Mouse (Mus musculus) urinary bladder, adult 18-20 months (tissue): ENCODE data around the gene Clec4f.
"Not testable (repeated sequence)": the region's sequence is repeated elsewhere in the genome, so short reads cannot be mapped to it uniquely, and the experiment has no call there.

Experiments used
- DNase-seq, 2 experiments: peaks; one replicate each; pipeline ENCODE4 v3.0.0; 2022; ENCODE audit warnings: low spot score in 2 of 2, mixed read lengths in 2 of 2

Gene Clec4f

DNA sequence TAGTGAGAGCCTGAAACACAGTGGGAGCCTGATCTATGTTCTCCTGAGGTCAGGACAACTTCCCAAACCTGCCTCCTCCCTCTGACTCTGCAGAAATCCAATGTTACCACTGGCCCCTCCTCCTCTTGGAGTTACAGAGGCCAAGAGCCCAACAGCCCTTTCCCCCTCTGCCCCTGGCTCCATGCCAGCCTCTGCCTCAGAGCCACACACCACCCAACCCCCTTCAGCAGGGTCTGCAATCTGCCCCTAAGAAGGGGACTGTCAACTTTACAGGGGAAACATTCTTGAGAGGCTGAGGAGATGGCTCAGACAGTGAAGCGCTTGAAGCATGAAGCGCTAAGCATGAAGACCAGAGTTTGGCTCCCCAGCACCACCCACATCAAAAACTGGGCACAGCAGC, at the start of gene Clec4f:
Clec4f (minus strand) TSS at position 101 of the 400 bp plus-strand sequence.
- DNase-seq, result no peak

DNA sequence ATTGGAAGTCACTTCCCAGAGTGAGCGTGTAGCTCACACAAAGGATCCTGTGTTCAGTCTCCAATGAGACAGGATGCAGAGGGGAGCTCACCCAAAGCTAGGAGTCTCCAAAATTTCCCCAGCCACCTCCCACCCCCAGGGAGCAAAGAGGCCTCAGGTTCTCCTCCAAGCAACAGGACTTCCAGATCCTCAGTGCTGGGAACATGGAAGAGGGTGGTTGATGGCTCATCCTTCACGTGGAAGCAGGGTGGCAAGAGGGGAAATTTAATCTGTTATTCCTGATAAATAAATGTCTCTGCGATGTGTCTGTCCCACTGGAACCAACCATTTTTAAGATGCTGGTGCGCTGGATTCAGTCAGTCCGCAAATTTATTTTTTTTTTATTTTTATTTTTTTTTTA, 48.7 kb upstream of the Clec4f start:
- no peak for DNase-seq

DNA sequence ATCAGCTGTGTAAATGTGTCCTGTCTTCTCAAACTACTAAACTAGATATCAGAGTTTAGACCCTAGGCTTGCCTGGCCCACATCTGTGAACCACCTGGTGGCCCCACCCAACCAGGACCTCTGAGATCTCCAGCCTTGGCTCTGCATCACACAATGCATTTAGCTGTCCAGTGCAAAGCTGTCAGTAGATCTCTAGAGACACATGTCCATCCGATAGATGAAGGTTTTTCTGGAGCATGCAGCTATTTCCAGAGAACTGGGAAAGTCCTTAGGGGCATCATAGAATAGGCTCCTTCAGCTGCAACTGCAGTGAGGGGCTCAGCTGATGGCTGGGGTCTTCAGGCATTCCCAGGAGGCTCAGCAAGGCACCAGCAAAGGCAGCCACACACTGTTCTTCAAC, 48.3 kb upstream of the Clec4f start:
- no peak for DNase-seq

DNA sequence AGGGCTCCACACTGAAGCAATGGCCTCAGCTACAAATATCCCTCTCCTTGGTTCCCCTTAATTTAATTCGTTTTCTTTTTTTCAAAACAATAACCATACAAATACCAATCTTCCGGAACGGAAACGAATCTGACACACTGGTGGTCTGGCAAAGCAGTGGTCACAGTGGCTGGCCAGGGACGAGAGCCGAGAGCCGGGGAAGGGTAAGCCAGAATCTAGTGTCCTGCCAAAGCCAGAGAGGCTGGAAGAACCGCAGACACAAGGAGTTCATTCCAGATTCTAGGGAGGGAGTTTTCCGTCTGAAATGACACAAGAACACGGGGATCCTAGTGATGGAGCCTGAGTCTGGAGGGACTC, 47.7 kb upstream of the Clec4f start:
- DNase-seq, result no peak

DNA sequence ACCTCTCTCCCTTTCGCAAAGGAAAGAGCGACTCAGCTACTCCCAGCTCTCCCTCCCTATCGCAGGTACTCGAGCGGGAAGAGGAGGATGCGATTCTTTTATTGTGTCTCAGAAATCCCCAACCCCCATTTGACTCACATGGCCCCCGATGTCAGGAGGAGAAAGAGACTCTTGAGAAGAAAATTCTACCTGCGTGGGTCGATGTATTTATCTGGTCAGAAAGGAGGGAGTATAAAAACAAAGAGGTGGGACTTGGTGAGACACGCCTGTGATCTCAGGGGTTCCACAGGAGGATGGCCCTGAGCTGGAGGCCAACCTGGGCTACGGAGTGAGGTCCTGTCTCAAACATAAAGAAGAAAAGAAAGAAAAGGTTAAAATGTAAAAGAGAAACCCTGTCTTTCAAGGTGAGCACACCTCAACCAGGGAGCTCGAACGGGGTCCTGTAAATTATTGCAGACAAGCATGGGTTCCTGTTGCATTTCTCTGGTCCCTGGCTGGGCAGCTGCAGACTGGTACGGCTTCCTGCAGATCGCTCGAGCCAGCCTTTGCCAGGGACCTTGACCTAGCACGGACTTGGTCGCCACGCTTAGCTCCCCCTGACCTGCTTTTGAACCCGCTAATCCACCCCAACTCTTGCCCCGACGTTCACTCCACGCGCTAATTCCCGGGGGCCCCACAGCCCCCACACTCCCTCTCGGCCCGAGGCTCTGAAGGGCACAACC, 47.2 kb upstream of the Clec4f start:
- DNase-seq, result no peak

DNA sequence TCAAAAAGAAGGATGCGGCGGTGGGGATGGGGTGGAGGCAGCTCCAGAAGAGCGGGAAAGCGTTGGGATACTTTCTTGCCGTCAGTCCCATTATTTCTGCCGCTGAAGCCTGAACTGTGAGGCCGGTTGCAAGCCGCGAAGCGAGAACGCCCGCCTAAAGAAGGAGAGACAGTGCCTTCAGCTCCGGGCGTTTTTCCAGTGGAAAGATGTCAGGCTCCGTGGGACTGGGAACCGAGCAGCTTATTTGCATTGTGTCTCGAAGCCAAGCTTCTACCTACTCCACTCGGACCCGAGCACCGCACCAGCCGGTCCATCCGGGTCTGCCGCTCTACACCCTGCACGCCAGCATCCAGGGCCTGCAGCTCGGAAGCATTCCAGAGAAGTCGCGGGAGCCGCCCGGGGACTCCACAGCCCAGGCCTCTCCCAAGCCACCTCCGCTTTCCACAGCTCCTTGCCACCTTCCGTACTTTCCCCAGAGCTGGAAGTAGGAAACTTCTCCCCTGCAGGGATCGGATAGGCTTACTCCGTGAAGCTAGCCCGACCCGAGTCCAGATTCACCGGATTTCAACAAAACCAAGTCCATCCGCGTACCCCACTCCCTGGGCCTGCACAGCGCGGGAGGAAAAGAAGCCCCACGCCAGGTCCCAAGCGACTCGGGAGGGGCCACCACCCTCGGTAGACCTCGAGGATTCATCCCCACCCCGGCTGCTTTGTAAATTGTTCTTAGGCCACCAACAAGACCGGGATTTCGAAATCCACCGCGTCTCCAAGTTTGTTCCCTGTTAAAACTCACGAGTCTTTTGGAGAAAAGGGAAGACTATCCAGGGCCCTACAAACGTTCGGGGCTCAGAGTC, 46.4 kb upstream of the Clec4f start:
- DNase-seq, result no peak

DNA sequence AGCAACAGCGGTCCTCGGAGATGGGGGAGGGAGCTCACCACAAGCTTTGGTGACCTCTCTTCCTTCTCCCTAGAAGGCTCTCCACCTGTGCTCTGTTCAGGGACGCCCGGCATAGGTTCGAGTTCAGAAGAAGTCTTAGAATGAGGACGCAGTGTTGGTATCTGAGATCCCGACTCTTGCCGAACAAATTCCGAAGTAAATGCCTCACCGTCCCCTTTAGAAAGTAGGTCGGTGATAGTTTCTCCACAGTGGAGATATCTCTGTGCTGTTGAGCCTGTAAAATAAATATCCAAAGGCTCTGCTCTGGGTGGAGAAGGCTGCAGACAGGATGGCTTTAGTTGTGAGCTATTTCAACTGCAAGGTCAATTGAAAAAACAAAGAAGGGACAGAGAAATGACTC, 45.0 kb upstream of the Clec4f start:
- no peak for DNase-seq

DNA sequence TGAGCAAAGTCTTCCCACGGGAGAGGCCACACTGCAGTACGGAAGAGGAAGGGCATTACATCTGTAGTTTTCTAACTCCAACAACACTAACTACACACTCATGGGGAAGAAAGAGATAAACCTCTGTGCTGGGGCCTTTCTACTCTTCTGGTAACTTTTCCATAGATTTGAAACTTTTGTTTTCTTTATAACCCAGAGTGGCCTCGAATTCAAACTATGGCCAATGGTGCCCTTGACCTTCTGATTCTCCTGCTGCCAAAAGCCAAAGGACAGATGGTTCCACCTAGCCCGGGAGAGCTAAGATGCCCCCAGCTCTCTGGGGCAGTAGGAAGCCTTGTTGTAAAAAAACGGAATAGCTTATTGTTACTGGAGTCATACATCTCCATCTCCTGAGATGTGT, 44.0 kb upstream of the Clec4f start:
- DNase-seq, result no peak

DNA sequence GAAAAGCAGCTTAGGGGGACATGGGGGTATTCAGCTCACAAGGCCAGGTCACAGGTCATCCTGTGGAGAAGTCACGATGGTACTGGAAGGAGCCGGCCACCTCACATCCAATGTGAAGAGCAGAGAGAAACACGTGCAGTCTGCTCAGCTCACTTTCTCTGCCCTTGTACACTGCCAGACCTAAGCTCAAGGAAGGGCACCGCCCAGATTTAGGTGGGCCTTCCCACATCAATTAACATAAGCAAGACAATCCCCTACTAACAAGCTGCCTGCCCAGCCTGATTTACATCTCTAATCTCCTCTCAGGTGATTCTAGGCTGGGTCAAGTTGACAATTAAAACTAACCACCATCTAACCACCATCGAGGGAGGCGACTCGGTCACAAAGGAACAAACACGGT, 41.9 kb upstream of the Clec4f start:
- no peak for DNase-seq

DNA sequence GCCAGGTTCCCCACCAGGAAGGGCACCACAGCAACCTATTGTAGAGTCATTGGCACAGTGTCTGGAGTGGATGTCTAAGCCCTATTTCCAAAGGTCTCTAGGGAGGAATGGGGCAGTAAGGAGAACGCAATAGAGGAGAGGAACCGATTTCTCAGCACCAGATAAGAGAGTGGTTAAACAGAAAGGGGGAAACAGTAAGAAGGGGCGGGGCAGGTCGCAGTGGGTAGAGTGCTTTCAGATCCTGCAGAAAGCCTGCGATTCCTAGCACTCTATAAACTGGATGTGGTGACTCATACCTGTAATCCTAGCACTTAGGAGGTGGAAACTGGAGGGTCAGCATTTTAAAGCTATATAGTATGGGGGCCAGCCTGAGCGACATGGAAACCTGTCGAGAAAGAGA, 40.7 kb upstream of the Clec4f start:
- DNase-seq, result no peak

DNA sequence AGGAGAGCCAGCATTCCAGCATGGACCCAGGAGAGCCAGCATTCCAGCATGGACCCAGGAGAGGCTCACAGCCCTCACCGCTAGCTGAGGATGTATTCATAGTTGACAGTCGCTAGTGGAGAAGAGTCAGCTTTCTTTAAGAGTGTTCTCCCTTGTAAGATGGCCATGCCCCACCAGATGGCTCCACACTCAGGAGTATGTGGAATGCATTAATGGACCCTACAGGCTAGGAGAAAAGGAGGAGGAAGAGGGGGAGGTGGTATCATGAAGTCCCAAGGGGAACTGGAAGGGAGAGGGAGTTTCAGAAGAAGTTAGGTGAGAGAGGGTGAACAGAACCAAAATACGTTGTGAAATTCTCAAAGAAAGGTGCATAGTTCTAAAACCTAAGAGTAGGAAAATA, 39.7 kb upstream of the Clec4f start:
- no peak for DNase-seq

DNA sequence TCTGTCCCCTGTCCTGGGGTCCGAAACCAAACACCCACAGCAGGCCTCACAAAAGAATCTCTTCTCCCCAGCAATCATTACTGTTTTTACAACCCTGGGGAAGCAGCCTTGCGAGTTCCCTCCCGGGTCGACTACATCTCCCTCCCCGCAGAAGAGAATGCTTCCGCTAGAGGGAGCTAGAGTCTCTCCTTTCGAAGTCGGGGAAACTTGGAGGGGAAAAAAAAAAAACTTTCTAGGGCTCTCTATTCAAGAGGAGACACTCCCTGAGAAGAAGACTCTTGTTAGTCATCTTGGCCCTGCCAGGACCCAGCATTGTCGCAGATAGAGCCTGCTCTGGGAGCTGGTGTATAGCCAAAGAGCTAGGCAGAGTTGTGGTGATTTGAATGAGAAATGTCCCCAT, 37.8 kb upstream of the Clec4f start:
- DNase-seq, result peak in 1 of 2 experiments; percentile 17

DNA sequence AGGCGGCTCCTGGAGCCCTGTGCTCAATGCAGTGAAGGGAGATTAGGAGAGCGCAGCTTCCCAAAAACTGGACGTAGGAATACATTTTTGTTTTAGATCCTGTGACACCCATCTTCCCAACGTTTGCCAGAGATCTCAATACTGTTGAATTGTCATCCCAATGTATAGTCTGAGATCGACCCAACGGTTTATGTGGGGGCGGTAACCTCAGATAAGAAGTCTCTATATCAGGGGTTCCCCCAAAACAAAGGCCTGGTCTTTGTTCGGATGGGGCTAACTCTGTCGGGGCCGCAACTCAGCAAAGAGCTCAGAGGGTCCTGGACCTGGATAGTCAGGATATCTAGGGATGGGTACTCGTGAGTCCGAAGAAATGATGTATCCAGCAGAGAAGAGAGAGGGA, 37.0 kb upstream of the Clec4f start:
- no peak for DNase-seq

DNA sequence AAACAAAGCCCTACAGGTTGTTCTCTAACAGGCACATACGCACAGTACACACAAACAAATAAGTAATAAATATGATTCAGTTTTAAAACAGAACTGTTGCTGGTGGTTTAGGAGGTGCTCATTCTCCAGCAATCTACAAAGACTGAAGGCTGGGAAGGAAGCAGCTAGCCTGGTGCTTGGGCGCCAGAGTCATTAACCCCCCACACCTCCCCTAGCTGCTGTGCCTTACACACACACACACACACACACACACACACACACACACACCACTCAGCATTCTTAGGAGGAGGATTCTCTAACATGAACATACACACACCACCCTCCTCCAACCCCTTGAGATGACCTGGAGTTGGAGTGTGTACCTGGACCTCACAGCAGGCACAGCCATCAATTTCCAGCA, 34.9 kb upstream of the Clec4f start:
- DNase-seq, result no peak

DNA sequence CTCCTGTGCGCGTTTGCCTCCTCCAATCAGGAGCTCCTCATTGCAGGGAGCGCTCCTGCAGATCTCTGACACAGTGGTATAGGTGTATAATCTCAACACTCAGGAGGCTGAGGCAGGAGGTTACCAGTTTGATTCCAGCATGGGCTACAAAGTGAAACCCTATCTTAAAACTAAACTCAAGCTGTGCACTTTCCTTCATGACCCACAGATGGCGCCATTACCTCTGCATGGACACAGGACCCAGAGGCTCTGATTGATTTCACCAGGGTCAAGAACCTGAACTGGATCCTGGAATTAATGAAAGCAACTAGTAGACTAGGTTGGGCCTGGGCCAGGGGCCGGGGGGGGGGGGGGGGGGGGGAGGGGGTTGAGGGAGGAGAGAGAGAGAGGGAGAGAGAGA, 34.3 kb upstream of the Clec4f start:
- DNase-seq, result no peak

DNA sequence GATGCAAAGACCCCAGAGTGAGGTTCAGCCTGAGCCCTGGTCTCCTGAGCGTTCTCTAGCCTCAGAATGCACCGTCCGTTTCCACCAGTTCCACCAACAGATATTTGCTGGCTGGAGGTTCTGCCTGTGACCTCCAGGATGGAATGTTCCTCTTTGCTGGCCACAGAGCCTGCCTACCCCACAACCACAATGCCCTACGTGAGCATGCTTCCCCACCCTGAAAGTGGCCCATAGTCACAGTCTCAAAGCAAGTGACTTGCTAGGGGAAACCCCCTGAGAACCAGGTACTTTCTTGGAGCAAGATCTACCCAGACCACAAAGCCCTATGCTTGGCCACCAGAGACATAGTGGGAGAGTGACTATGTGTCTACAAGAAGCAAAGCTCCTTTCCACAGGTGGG, 33.4 kb upstream of the Clec4f start:
- DNase-seq, result no peak

DNA sequence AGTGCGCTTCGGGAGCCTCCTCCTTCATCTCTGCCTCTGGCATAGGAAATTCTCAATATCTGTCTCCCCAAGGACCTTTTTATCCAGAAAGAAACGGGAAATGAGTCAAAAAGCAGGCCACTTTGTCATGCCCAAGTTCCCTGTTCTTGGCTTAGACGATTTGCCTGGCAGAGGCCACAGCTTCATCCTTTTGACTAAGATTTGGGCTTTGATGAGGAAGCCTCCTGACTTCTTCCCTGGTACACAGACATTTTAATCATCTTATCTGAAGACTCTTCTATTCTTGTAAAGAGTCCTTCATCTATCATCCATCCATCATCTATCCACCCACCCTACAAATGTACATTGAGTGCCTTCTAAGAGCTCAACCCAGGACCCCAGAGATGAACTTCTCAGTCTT, 21.8 kb upstream of the Clec4f start, which contains the start of gene Cd207:
Cd207 (minus strand) TSS at position 101 of the 400 bp plus-strand sequence.
- no peak for DNase-seq

DNA sequence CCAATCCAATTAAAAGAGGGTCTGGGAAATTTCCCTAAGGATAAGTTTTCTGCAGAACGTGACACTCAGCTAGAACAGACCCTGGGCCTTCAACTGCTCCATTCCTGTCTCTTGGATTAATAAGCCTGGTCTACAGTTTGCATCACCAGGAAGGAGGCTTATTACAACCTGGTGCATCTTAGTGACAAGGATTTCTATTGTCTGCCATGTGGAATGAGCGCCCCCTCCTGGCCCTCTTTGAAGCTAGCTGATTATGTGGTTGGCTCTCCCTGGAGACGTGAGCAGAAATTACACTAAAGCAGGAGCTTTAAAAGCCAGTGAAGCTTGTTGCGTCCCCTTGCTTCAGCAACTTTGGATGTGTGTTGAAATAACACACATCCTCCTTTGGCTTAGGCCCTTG, 17.4 kb upstream of the Clec4f start:
- peak; percentile 13 to 50 for DNase-seq

DNA sequence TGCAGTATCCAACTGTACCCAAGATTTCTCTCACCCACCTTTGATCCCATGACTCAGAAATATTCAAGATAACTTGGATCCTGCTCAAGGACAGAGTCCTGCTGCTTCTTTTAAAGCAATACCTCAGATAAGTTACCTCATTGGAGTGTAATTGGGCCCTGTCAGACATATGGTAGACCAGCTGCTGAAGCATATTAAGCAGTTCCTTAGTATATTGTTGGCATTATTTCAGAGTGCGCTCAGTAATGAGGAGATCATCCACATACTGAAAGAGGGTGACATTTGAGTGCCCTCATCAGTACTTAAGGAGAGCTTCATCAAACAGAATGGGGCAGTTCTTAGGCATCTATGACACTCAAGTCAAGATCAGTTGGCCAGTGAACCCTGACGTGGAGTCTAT, 9.0 kb upstream of the Clec4f start:
- DNase-seq, result no peak

DNA sequence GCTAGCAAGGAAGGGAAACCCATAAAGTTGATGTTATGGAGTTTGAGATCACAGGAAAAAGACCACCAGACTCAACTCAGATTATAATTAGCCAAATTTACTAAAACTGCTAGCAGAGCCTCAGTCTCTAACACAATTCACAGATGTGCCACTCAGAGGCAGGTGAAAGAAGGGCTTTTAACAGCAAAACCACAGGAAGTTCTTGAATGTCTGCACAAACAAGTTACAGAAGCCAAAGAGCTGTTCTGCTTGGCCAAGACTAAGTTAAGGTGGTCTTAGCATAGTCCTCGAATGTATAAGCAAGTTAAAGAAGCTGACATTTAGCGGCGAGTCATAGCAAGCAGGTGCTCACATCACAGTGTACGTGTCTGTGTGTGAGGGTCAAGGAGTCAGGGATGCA, 4.8 kb upstream of the Clec4f start:
- no peak for DNase-seq

DNA sequence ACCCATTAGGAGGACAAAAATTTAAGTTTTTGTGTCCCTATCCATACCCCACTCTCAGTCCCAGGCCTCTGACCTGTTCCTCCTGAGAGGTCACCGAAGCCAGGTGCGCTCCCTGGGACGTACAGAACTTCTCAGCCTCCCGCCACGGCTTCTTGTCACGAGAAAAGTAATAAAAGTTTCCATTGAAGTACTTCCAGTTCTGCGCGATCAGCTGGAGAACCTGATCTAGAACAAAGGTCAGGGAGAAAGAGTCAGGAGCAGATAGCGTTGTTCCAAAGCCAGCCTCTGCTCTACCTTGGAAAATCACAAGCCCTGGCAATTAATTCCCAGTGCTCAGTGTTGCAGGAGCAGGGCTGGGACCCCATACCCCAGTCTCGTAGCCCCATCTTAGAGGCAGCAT, 9.3 kb downstream of the Clec4f start:
- DNase-seq, result no peak

DNA sequence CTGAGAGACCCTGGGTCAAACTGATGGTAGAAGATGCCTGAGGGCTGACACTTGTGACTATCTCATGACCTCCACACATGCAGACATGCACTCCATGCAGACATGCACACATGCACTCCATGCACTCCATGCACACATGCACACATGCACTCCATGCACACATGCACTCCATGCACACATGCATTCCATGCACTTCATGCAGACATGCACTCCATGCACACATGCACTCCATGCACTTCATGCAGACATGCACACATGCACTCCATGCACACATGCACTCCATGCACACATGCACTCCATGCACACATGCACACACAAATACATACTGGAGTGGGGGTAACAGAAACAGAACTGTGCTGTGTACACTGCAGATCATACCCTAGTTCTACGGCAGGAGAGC, 20.7 kb downstream of the Clec4f start:
- DNase-seq, result no peak

DNA sequence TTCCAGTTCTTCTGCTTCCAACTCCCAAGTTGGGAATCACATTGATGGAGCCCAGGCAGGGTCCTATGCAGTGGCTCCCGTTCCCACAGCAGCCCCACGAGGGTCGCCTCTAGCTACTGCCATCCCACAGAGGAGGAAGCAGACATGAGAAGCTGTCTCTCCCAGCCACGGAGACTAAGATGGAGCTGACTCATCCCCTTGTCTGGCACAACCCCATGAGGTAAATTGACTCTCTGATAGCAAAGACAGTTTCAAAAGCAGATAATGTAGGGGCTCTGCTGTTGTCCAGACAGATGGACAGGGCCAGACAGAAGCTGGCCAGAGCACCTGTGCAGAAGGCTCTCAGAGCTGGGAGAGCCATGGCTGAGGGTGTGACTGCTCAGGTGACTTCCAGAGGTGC, 21.4 kb downstream of the Clec4f start:
- DNase-seq, result not testable (repeated sequence)
